Mouse (Mus musculus) heart, postnatal 25 days (tissue): ENCODE measurements at regions not wholly inside any gene's neighbourhood (a gene's known extent, or its start where the extent isn't known, plus 50 kb on each side); places are given as distances from the start of the nearest gene placed in this dataset.

ENCODE experiments used
- DNase-seq: peaks from one replicate; pipeline ENCODE4 v3.0.0; 2022; ENCODE audit warnings: low spot score
- intact Hi-C: fragments of 180-260 bp; cut with DNase I; formaldehyde crosslinking; loops from one replicate; pipeline ENCODE4 v1.15.1; 2025

GRCm38 (mm10) chr3:143835611-143836240 lies 369.3 kb downstream of the Lmo4 start:
- DNase-seq: no peak
- intact Hi-C loops: no loop called here

GRCm38 (mm10) chr3:143834725-143835124 lies 370.3 kb downstream of the Lmo4 start:
- intact Hi-C loops: no loop called here
- no peak for DNase-seq

GRCm38 (mm10) chr3:143823395-143823777 lies 381.6 kb downstream of the Lmo4 start:
- intact Hi-C loops: no loop called here
- DNase-seq: no peak

GRCm38 (mm10) chr3:143822564-143823394 lies 382.2 kb downstream of the Lmo4 start:
- no peak for DNase-seq
- intact Hi-C loops: no loop called here

GRCm38 (mm10) chr3:143807544-143807943 lies 397.5 kb downstream of the Lmo4 start:
- no peak for DNase-seq
- intact Hi-C loops: no loop called here

GRCm38 (mm10) chr3:143806940-143807339 lies 398.1 kb downstream of the Lmo4 start:
- DNase-seq: no peak
- intact Hi-C loops: no loop called here

- intact Hi-C loops: no loop called here
- DNase-seq: no peak
Observed at GRCm38 (mm10) chr3:143797850-143798249, 407.2 kb downstream of the Lmo4 start.

GRCm38 (mm10) chr3:143790905-143791304 lies 414.1 kb downstream of the Lmo4 start:
- intact Hi-C loops: no loop called here
- DNase-seq: no peak

GRCm38 (mm10) chr3:143789932-143790570 lies 415.0 kb downstream of the Lmo4 start:
- DNase-seq: no peak
- intact Hi-C loops: no loop called here

GRCm38 (mm10) chr3:143786889-143787288 lies 418.1 kb downstream of the Lmo4 start:
- intact Hi-C loops: no loop called here
- DNase-seq: no peak

GRCm38 (mm10) chr3:143784353-143784791 lies 420.6 kb downstream of the Lmo4 start:
- intact Hi-C loops: no loop called here
- DNase-seq: no peak

GRCm38 (mm10) chr3:143778161-143778560 lies 426.9 kb downstream of the Lmo4 start:
- intact Hi-C loops: no loop called here
- no peak for DNase-seq

- DNase-seq: no peak
- intact Hi-C loops: no loop called here
Observed at GRCm38 (mm10) chr3:143759337-143759736, 445.7 kb downstream of the Lmo4 start.

- no peak for DNase-seq
Observed at GRCm38 (mm10) chr3:143753197-143753596, 451.8 kb downstream of the Lmo4 start.

GRCm38 (mm10) chr3:143752660-143753059 lies 452.4 kb downstream of the Lmo4 start:
- DNase-seq: no peak
- intact Hi-C loops: no loop called here

More at GRCm38 (mm10) chr3:143753197-143753596, 451.8 kb downstream of the Lmo4 start:
- intact Hi-C loops: no loop called here

GRCm38 (mm10) chr3:143750128-143750527 lies 454.9 kb downstream of the Lmo4 start:
- DNase-seq: no peak
- intact Hi-C loops: no loop called here

- intact Hi-C loops: no loop called here
- no peak for DNase-seq
Observed at GRCm38 (mm10) chr3:143743649-143744048, 461.4 kb downstream of the Lmo4 start.

- DNase-seq: no peak
- intact Hi-C loops: no loop called here
Observed at GRCm38 (mm10) chr3:143742786-143743571, 462.0 kb downstream of the Lmo4 start.

- no peak for DNase-seq
- intact Hi-C loops: no loop called here
Observed at GRCm38 (mm10) chr3:143738676-143739075, 466.3 kb downstream of the Lmo4 start.

GRCm38 (mm10) chr3:143737844-143738243 lies 467.2 kb downstream of the Lmo4 start:
- no peak for DNase-seq
- intact Hi-C loops: no loop called here
